Mouse (Mus musculus): ENCODE measurements around the gene Sept9.
A peak's percentile ranks its signal among the peaks of the same experiment; 100 is the strongest.

Sept9 gene

DNA sequence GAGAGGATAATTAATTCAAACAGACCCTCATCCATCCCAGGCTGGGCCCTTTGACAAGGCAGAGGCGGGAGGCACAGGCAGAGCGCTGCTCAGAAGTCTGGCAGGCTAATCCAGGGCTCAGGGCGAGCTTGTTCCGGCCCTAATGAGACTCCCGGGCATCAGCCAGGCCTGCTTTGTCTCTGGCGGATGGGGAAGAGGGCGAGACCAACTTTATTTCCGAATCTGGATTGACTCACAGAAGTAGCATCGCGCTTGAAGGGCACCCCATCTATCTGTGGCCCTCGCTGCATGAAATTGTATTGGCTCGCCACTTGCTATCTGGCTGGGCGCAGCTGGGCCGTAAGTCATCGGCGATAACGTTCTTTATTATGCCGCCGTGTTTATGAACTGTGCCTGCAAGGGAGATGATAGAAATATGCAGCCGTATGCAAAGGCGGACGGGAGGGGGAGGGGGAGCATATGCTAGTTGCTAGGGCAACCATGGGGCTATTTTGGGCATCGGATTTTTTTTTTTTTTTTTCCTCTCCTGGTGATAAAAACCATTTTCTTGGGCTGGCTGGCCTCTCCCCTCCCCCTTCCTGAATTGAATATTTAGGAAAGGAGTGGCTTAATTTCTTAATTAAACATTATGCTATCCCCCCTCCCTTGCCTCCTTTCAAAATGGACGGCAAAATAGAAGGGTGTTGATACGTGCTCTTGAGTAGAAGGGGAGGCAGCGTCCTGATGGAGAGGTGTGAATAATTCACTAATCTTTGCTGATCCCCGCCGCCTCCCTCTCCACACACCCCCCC lies 208.4 kb downstream of the Sept9 start:
- DNase-seq (ENCODE audit: low read depth, low spot score): peak; percentile 42

GRCm38 (mm10) chr11:117408442-117409031 lies 209.1 kb downstream of the Sept9 start:
- no peak for DNase-seq (ENCODE audit: low read depth, low spot score)

DNA sequence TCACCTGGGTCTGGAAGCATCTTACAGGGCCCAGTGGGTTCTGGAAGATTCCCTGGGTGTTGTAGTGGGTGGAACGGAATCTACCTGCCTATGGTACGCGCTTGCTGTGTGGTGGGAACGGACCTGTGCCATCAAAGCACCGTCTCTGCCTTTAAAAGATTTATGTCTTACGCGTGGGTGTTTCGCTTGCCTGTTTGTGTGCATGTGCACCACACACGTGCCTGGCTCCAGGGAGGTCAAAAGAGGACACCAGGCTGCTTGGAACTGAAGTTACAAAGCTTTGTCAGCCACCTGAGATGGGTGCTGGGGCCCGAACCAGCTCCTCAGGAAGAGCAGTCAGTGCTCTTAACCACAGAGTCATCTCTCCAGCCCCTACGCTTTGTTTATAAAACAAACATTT lies 209.9 kb downstream of the Sept9 start:
- DNase-seq (ENCODE audit: low read depth, low spot score): no peak

DNA sequence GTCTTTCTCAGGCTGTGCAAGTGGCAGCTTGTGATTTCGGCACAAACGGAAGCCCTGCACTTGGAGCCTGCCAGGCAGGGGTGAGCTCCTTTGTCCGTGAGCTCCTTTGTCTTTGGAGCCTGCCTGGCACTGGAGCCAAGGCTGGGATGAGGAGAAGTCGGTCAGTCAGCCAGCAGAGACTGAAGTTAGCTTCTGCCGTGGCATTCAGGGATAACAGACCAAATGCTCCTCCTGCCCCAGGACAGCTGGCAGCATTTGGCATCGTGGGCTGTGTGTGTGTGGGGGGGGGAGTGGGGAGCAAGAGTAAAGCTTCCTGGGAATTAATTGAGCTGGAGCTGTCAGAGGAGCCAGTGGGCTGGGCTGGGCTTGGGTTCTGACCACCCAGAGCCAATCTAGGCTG lies 210.6 kb downstream of the Sept9 start:
- DNase-seq (ENCODE audit: low read depth, low spot score): no peak

GRCm38 (mm10) chr11:117411663-117412062 lies 212.2 kb downstream of the Sept9 start:
- DNase-seq (ENCODE audit: low read depth, low spot score): peak; percentile 90

Data from ZHBTc4 (cell line).